Mouse (Mus musculus): ENCODE data around the gene Uck2. TPM values are rescaled to one million over a fixed set of nuclear protein-coding genes. Genes with fewer than 3 reads are reported as not detected.
A peak's percentile ranks its signal among the peaks of the same experiment; 100 is the strongest.

The Uck2 gene
- polyA plus RNA-seq, 1 experiment from 2014 or later, result 65.4 TPM

- Histone ChIP-seq H3K27ac (ENCODE audit: low read length) (no peak overlapping the region), H3K4me1 (ENCODE audit: control insufficient read depth, insufficient read depth, low read length) (peaks cover 44% of the 10 kb centered on the region), H3K9me3 (replicated peaks; ENCODE audit: control insufficient read depth, low read length) (no peaks in the 10 kb centered on the region), H3K4me3 (replicated peaks; ENCODE audit: low read length) (no peak overlapping the region), H3K9ac (ENCODE audit: low read length) (no peak overlapping the region), H3K4me2 (ENCODE audit: low read depth, low read length) (no peak overlapping the region), H3K36me3 (ENCODE audit: control insufficient read depth, insufficient read depth, low read length) (no peaks in the 10 kb centered on the region; the same call in 1 of the 2 replicates), H3K27me3 (ENCODE audit: control insufficient read depth, insufficient read depth, low read length) (no peaks in the 10 kb centered on the region)
- no peak for ATAC-seq (ENCODE audit: insufficient read depth, low FRiP score)
- WGBS, result 78% methylated on average over 11 of the region's 11 CpGs
Observed at GRCm38 (mm10) chr1:167237798-167238197, 47.3 kb downstream of the Uck2 start.

GRCm38 (mm10) chr1:167236790-167237189, 48.3 kb downstream of the Uck2 start:
- Histone ChIP-seq H3K4me1 (ENCODE audit: control insufficient read depth, insufficient read depth, low read length) (peaks cover 43% of the 10 kb centered on the region), H3K36me3 (ENCODE audit: control insufficient read depth, insufficient read depth, low read length) (no peaks in the 10 kb centered on the region; the same call in 1 of the 2 replicates), H3K27me3 (ENCODE audit: control insufficient read depth, insufficient read depth, low read length) (no peaks in the 10 kb centered on the region), H3K4me3 (replicated peaks; ENCODE audit: low read length) (no peak overlapping the region), H3K9ac (ENCODE audit: low read length) (no peak overlapping the region), H3K27ac (ENCODE audit: low read length) (no peak overlapping the region), H3K4me2 (ENCODE audit: low read depth, low read length) (no peak overlapping the region), H3K9me3 (replicated peaks; ENCODE audit: control insufficient read depth, low read length) (no peaks in the 10 kb centered on the region)
- ATAC-seq (ENCODE audit: insufficient read depth, low FRiP score), result no peak
- 59% methylated on average over 8 of the region's 8 CpGs for WGBS

GRCm38 (mm10) chr1:167234344-167234743, 50.8 kb downstream of the Uck2 start:
- Histone ChIP-seq H3K36me3 (ENCODE audit: control insufficient read depth, insufficient read depth, low read length) (no peaks in the 10 kb centered on the region; the same call in 1 of the 2 replicates), H3K4me3 (replicated peaks; ENCODE audit: low read length) (no peak overlapping the region), H3K27me3 (ENCODE audit: control insufficient read depth, insufficient read depth, low read length) (no peaks in the 10 kb centered on the region), H3K9me3 (replicated peaks; ENCODE audit: control insufficient read depth, low read length) (no peaks in the 10 kb centered on the region), H3K4me2 (ENCODE audit: low read depth, low read length) (no peak overlapping the region), H3K4me1 (ENCODE audit: control insufficient read depth, insufficient read depth, low read length) (peaks cover 31% of the 10 kb centered on the region), H3K9ac (ENCODE audit: low read length) (no peak overlapping the region), H3K27ac (ENCODE audit: low read length) (no peak overlapping the region)
- 85% methylated on average over 10 of the region's 10 CpGs for WGBS
- no peak for ATAC-seq (ENCODE audit: insufficient read depth, low FRiP score)

GRCm38 (mm10) chr1:167232918-167233317, 52.2 kb downstream of the Uck2 start:
- Histone ChIP-seq H3K4me1 (ENCODE audit: control insufficient read depth, insufficient read depth, low read length) (peaks cover 24% of the 10 kb centered on the region), H3K9me3 (replicated peaks; ENCODE audit: control insufficient read depth, low read length) (no peaks in the 10 kb centered on the region), H3K27ac (ENCODE audit: low read length) (no peak overlapping the region), H3K9ac (ENCODE audit: low read length) (no peak overlapping the region), H3K4me3 (replicated peaks; ENCODE audit: low read length) (no peak overlapping the region), H3K4me2 (ENCODE audit: low read depth, low read length) (no peak overlapping the region), H3K27me3 (ENCODE audit: control insufficient read depth, insufficient read depth, low read length) (no peaks in the 10 kb centered on the region), H3K36me3 (ENCODE audit: control insufficient read depth, insufficient read depth, low read length) (peaks cover 5% of the 10 kb centered on the region; the same call in 1 of the 2 replicates)
- 80% methylated on average over 7 of the region's 7 CpGs for WGBS
- no peak for ATAC-seq (ENCODE audit: insufficient read depth, low FRiP score)

- Histone ChIP-seq H3K4me1 (ENCODE audit: control insufficient read depth, insufficient read depth, low read length) (peaks cover 13% of the 10 kb centered on the region; the same call in 1 of the 2 replicates), H3K36me3 (ENCODE audit: control insufficient read depth, insufficient read depth, low read length) (peaks cover 5% of the 10 kb centered on the region; the same call in 1 of the 2 replicates), H3K4me2 (ENCODE audit: low read depth, low read length) (no peak overlapping the region), H3K9ac (ENCODE audit: low read length) (0 out of 2 replicates have a peak overlapping the region, but pooled peaks have one; percentile 8), H3K4me3 (replicated peaks; ENCODE audit: low read length) (no peak overlapping the region), H3K27ac (ENCODE audit: low read length) (peak overlapping the region; percentile 73), H3K27me3 (ENCODE audit: control insufficient read depth, insufficient read depth, low read length) (no peaks in the 10 kb centered on the region), H3K9me3 (replicated peaks; ENCODE audit: control insufficient read depth, low read length) (no peaks in the 10 kb centered on the region)
- ATAC-seq (ENCODE audit: insufficient read depth, low FRiP score), result peak; percentile 52; the same call in 1 of the 2 replicates
- WGBS, result 68% methylated on average over 17 of the region's 17 CpGs
Observed at GRCm38 (mm10) chr1:167231612-167232283, 53.4 kb downstream of the Uck2 start.

- ATAC-seq (ENCODE audit: insufficient read depth, low FRiP score), result peak; percentile 59; the same call in 1 of the 2 replicates
- 76% methylated on average over 17 of the region's 17 CpGs for WGBS
- H3K27ac ChIP-seq (ENCODE audit: low read length), result peak overlapping the region; percentile 73
Observed at GRCm38 (mm10) chr1:167230930-167231611, 54.0 kb downstream of the Uck2 start.

GRCm38 (mm10) chr1:167222382-167223010, 62.6 kb downstream of the Uck2 start:
- 82% methylated on average over 9 of the region's 9 CpGs for WGBS
- no peak overlapping the region for H3K4me3 ChIP-seq (replicated peaks; ENCODE audit: low read length)
- H3K4me2 ChIP-seq (ENCODE audit: low read depth, low read length), result no peak overlapping the region
- H3K9me3 ChIP-seq (replicated peaks; ENCODE audit: control insufficient read depth, low read length), result no peaks in the 10 kb centered on the region
- H3K9ac ChIP-seq (ENCODE audit: low read length), result no peak overlapping the region
- no peaks in the 10 kb centered on the region for H3K36me3 ChIP-seq (ENCODE audit: control insufficient read depth, insufficient read depth, low read length)
- ATAC-seq (ENCODE audit: insufficient read depth, low FRiP score), result no peak
- no peak overlapping the region for H3K27ac ChIP-seq (ENCODE audit: low read length)
- no peaks in the 10 kb centered on the region for H3K4me1 ChIP-seq (ENCODE audit: control insufficient read depth, insufficient read depth, low read length)
- H3K27me3 ChIP-seq (ENCODE audit: control insufficient read depth, insufficient read depth, low read length), result no peaks in the 10 kb centered on the region

More at GRCm38 (mm10) chr1:167230930-167231611, 54.0 kb downstream of the Uck2 start:
- H3K9ac ChIP-seq (ENCODE audit: low read length), result no peak overlapping the region
- H3K4me1 ChIP-seq (ENCODE audit: control insufficient read depth, insufficient read depth, low read length), result peaks cover 13% of the 10 kb centered on the region; the same call in 1 of the 2 replicates
- H3K4me2 ChIP-seq (ENCODE audit: low read depth, low read length), result no peak overlapping the region
- H3K4me3 ChIP-seq (replicated peaks; ENCODE audit: low read length), result no peak overlapping the region
- H3K9me3 ChIP-seq (replicated peaks; ENCODE audit: control insufficient read depth, low read length), result no peaks in the 10 kb centered on the region
- no peaks in the 10 kb centered on the region for H3K27me3 ChIP-seq (ENCODE audit: control insufficient read depth, insufficient read depth, low read length)
- peaks cover 5% of the 10 kb centered on the region; the same call in 1 of the 2 replicates for H3K36me3 ChIP-seq (ENCODE audit: control insufficient read depth, insufficient read depth, low read length)

GRCm38 (mm10) chr1:167220303-167221174, 64.6 kb downstream of the Uck2 start:
- peak; percentile 45; the same call in 1 of the 2 replicates for ATAC-seq (ENCODE audit: insufficient read depth, low FRiP score)
- H3K4me1 ChIP-seq (ENCODE audit: control insufficient read depth, insufficient read depth, low read length), result no peaks in the 10 kb centered on the region

More at GRCm38 (mm10) chr1:167220303-167221174, 64.6 kb downstream of the Uck2 start:
- WGBS, result 5% methylated on average over 5 of the region's 5 CpGs
- Histone ChIP-seq H3K27ac (ENCODE audit: low read length) (no peak overlapping the region), H3K36me3 (ENCODE audit: control insufficient read depth, insufficient read depth, low read length) (no peaks in the 10 kb centered on the region), H3K4me2 (ENCODE audit: low read depth, low read length) (no peak overlapping the region), H3K4me3 (replicated peaks; ENCODE audit: low read length) (no peak overlapping the region), H3K9me3 (replicated peaks; ENCODE audit: control insufficient read depth, low read length) (no peaks in the 10 kb centered on the region), H3K27me3 (ENCODE audit: control insufficient read depth, insufficient read depth, low read length) (no peaks in the 10 kb centered on the region), H3K9ac (ENCODE audit: low read length) (no peak overlapping the region)
